Mouse (Mus musculus) spleen, postnatal 14 days (tissue): ENCODE measurements around the gene Daam2.
A peak's percentile ranks its signal among the peaks of the same experiment; 100 is the strongest.

Experiments used
- DNase-seq, 2 experiments: peaks; one replicate each; pipeline ENCODE4 v3.0.0; 2021 to 2022; ENCODE audit warnings: low spot score in 2 of 2

Gene Daam2

GRCm38 (mm10) chr17:49432071-49432711 lies 132.0 kb downstream of the Daam2 start:
- DNase-seq, result no peak

DNA sequence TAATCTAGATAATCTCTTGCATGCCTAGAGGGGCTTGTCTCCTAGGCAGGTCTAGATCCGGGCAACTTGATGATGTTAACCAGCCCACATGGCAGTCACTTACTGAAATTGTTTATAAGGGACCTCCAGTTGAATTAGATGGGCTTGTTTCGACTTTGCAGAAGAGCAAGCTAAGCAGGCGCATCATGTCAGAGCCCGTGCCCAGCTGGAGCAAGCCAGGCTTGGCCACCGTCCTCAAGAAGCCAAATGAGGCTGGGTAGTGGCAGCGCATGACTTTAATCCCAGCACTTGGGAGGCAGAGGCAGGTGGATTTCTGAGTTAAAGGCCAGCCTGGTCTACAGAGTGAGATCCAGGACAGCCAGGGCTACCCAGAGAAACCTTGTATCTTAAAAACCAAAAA lies 133.0 kb downstream of the Daam2 start:
- DNase-seq, result no peak

DNA sequence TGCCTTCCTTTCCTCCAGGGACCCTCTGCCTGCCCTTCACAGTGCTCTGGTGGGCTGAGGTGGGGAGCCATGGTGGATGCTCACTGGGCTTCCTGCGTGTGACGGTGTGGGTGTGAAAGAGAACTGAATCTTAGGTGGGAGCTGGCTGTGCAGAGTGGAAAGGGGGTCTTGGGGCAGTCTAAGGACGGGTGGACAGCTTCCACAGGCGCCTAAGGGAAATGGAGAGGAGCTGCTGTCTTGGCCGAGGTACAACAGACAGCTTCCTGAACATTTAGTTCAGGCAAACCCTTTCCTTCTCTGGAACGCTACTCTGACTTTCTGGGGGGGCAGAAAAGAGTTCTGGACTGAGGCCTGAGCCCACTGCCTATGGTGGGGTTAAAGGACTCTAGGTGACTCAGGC lies 134.0 kb downstream of the Daam2 start:
- no peak for DNase-seq

DNA sequence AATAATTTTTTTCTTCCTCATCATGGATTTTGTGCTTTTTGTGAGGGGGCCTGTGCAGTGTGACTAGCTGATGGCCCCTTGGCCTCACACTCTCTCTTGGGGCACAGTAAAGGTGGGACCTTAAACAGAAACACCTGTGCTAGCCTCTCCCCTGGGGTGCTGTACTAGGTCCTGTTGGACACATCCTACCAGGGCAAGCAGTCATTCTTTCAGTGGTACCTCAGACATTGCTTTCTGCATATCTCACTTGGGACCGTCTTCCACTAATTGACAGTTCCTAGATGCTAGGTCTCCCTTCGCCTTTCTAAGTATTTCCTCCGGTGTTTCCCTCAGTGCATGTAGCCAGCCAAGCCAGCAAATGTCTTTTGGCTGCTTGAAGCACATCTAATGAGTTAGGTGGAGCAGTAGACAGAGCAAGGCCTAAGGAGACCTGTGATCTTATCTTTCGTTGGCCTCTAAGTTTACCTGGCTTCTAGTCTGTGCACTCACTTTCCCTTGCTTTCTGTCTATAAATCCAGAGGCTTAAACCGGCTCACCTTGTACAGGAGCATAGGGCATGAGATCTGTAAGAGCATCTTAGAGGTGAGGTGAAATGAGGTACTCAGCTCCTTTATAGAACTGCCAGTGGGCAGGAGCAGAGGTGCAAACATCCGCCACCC lies 134.5 kb downstream of the Daam2 start:
- no peak for DNase-seq

DNA sequence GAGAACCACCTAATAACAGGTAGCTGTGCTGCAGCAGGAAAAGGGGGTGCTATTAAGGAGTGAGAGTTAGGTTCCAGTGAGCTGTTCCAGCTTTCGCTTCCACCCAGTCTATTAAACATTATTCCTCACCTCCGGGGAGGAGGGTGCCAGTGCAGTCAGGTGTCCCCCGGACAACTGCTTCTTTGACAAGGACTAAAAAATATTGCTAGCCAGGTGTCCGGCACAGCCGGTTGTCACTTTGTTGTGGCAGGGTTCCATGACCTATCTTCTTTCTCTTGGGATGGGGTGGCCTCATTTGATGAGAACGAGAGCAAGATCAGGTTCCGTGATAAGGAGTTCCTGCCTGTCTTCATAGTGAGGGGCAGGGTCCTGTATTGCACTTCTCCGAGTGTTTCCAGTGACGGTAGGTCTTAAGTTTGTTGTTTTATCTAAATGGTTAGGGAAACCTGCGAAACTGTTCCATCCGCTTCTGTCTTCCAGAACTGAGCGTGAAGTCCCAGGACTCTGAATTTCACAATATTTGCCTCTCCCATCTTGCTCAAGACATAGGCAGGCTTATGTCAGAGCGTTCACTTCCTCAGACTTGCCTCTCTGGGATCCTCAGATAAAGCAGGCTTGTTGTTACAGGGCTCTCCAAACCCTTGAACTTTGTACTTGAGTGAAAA lies 135.3 kb downstream of the Daam2 start:
- DNase-seq, result no peak

DNA sequence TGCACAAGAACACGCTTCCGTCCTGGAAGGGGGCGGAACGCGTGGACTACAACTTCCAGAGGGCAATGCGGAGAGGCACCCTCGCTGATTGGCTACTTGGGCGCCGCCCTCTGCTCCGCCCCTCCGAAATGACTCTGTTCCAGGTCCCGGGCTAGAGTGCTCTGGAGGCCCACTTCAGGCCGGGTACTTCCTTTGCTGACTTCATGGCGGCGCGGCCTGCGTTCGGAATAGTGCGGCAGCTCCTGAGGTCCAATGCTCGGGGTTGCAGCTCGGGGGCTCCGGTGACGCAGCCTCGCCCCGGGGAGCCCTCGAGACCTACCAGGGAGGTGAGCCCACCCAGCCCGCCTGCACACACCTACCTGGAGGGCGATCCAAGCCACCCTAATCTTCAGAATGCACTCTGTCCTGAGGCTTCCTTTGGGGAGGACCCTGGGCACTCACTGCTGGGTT lies 135.9 kb downstream of the Daam2 start, which contains the start of gene Mocs1:
Mocs1 (plus strand) TSS at position 124 of the 450 bp plus-strand sequence.
- peak; percentile 88 to 94 for DNase-seq

DNA sequence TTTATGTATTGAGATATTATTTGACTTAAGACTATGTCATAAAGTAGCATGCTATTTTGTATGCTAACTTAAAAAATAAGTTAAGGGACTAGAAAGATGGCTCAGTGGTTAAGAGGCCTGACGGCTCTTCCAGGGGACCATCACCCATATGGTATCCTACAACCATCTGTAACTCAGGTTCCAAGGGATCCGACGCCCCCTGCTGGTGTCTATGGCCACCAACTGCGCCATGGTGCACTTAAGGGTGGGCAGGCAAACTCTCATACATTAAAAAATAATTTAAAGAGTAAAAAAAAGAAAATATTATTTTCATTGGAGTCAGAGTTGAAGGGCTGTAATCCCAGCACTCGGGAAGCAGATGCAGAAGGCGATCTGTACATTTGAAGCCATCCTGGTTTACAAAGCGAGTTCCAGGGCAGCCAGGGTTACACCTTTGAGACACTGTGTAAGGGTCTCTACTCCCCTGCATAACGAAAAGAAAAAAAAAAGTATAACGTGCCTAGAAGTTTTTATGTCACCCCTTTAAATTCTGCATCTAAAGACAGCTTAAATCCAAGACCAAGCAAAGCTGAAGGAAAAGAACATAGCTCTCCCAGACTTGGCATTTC lies 136.4 kb downstream of the Daam2 start:
- DNase-seq, result no peak

DNA sequence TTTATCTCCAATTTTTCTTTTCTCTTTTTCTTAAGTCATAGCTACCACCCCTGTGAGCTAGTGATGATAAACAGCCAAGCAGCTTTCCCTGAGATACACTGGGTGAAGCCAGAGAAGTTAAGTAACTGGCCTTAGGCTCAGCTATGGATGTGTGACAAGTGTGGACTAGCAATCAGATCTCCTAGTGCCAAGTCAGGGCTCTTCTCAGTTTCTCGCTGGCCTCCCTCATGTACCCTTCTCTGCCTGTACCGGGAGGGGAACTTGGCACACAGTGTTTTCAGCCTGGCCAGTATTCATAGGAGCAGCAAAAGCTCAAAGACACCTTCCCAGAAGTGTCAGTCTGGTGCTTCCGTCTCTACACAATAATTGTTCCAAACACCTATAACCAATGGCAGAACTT lies 140.3 kb downstream of the Daam2 start:
- no peak for DNase-seq

DNA sequence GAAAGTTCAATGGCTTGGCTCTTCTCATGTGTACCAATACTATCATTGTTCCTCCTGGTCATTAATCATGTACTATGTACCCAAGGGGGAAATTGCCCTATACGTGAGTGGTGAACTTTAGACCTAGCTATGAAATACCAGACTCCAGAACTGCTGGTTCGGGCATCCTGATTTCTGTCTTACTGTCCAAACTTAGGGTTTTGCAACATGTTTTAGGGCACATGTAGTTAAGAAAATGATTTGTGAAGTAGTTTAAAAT lies 141.1 kb downstream of the Daam2 start:
- no peak for DNase-seq

GRCm38 (mm10) chr17:49422286-49423066 lies 141.7 kb downstream of the Daam2 start:
- DNase-seq, result no peak

GRCm38 (mm10) chr17:49419813-49420212 lies 144.3 kb downstream of the Daam2 start:
- DNase-seq, result no peak

GRCm38 (mm10) chr17:49416228-49416627 lies 147.9 kb downstream of the Daam2 start:
- DNase-seq, result no peak

DNA sequence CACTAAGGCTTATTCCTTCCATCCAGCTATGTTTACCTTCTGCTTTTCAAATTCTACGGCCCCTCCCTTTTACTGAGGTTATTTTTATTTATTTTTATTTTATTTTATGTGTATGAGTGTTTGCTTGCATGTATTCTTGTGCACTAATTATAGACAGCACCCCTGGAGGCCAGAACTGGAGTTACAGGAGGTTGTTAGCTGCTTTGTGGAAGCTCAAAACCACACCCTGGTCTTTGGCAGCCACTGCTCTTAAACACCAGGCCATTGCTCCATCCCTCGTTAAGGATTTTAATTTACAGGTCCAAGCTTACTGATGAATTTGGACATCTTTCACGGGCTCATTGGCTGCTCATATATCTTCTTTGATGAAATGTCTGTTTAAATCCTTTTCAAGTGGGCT lies 150.6 kb downstream of the Daam2 start:
- DNase-seq, result no peak

- no peak for DNase-seq
Measured at GRCm38 (mm10) chr17:49412974-49413373, 151.2 kb downstream of the Daam2 start.
